Mouse (Mus musculus) heart, postnatal 14 days (tissue): ENCODE results near the gene Nr3c2. TPM values are rescaled to one million over a fixed set of nuclear protein-coding genes. Genes with fewer than 3 reads are reported as not detected.

Source experiments
- DNase-seq, 2 experiments: peaks; one replicate each; pipeline ENCODE4 v3.0.0; 2021 to 2022
- intact Hi-C: fragments of 180-260 bp; cut with DNase I; formaldehyde crosslinking; loops from one replicate; pipeline ENCODE4 v1.15.1; 2025
- total RNA-seq, 2 experiments: library from RNA; stranded (reverse); gene quantifications; 2 replicates each; pipeline ENCODE4 v1.2.3; 2021

Nr3c2 gene
- total RNA-seq, 2 experiments from 2014 or later = 12.5 to 15.3 TPM

DNA sequence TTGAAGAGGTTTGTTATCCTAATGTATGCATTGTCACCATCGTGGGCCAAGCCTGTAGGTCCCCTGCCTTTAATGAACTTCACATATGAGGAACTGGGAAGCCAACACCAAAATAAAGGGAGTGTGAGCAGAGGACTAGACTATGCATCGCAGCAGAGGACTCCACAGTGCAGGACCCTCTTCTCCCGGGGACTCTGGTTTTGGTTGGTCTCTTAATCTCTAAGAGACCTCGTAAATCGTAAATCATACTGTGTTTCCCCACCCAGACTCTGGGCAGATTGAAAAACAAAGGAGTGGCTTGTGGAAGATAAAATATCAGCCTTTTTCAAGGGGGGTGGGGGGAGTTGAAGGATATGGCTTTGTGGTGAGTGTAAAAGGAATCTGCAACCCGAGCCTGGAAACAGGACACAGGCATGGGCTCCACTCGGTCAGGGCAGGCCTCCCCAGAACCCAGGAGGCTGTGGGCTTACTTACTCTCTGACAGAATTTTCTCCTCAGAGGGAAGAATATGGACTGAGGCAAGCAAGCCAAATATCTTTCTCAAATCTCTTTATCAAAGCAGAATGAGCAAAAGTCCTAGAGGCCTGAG is 234.6 kb downstream of the Nr3c2 start:
- no peak for DNase-seq
- intact Hi-C loops = loop anchor here (5.0 kb wide), 2 partner anchors 82 to 232 kb away; no protein-coding TSS in a partner anchor

DNA sequence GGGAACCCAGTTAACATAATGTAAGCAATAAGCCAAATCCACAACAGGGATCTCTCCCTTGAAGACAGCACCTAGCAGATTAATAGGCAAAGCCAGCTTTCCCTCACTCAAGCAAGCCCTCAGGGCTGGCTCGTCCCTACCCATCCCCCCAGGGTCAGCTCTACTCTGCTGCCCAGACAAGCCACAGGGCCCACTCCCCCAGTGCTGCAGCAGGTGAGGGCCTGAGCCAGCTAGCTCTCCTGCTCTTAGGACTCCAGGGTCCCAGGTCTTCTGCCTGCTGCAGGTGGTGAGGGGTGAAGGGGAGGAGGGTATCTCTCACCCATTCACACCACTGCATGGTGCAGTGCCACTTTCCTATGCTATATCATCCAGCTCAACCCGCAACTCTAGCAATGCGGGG is 246.0 kb downstream of the Nr3c2 start:
- DNase-seq = no peak
- intact Hi-C loops = no loop called here

DNA sequence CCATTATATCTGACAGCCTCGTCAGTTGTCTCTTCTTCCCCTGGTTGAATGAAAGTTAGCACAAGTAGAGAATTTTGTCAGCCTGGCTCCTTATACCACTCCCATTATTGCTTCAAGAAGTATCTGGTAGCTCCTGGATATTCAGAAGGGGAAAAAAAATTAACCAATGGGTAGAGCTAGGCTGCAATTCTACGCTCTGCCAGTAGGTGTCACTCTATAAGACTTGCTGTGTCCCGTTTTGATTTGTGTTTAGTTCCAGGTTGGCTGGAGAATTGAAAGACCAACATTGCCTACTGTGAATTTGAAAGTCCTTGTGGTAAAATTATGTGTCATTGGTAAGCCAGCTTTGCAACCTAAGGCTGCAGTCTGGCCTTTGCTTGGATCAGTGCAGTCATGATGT is 255.3 kb downstream of the Nr3c2 start:
- peak in 1 of 2 experiments; percentile 45 for DNase-seq

DNA sequence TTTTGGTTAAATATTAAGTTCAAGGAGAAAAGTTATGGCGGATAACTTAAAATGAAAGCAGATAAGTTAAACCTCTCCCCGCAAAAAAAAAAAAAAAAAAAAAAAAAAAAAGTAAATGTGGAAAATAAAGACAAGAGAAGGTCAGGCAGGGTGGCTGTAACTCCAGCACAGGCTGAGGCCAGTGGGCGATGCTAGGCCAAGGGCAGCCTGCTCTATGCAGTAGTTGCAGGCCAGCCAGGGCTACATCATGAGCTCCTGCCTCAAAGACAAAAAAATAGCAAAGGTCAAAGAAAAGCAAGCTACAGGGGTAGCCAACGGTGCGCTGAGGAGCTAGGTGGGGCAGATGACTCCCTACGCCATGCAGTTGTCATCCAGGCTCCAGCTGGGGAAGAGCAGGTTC is 270.1 kb downstream of the Nr3c2 start:
- intact Hi-C loops = no loop called here
- no peak for DNase-seq

More for the DNA sequence above, 255.3 kb downstream of the Nr3c2 start:
- intact Hi-C loops = loop anchor here (10.0 kb wide), 1 partner anchor 160 kb away; no protein-coding TSS in a partner anchor

DNA sequence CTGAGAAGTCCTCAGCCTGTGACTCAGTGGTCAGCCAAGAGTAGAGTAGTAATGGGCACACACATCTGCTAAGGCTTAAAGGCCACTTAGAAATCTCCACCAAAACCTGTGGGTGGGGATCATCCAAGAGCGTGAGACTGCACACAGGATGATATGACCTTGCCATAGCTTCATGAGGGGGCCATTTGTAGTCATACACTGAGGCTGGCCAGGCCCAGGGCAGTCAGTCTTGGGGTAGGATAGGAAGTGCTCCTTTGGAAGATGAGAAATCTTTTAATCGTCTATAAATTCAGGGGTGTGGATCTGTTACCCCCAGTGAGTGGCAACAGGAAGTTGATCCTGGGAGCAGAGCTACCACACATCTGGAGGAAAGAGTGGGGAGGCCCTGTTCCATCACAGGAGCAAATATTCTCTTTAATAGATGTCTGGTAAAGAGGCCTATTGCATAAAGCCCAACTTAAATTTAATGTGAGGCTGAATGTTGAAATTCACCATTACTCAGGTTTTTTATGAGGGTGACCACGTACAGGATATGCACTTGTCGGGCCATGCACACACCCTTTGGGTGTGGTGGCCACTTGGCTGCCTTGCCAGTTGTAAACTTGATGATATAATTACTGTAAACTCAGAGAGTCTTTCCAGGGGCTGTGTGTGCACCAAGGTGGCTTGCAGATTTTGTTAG is 270.7 kb downstream of the Nr3c2 start:
- no peak for DNase-seq
- intact Hi-C loops = no loop called here

DNA sequence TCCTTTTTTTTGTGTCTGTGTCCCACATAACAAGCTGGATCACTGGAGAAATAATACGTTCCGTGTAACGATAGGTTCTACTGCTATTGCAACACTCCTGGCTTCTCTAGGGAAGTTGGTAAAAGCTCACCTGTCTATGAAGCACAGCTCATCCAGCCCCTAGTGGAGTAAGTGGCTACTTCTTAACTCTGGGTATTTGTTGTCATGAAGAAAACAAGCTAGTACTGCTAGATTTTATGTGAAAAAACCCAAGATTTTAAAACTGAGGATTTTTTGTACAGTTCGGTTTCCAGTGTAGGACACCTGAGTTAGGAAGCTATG is 271.2 kb downstream of the Nr3c2 start:
- intact Hi-C loops = no loop called here
- DNase-seq = no peak

DNA sequence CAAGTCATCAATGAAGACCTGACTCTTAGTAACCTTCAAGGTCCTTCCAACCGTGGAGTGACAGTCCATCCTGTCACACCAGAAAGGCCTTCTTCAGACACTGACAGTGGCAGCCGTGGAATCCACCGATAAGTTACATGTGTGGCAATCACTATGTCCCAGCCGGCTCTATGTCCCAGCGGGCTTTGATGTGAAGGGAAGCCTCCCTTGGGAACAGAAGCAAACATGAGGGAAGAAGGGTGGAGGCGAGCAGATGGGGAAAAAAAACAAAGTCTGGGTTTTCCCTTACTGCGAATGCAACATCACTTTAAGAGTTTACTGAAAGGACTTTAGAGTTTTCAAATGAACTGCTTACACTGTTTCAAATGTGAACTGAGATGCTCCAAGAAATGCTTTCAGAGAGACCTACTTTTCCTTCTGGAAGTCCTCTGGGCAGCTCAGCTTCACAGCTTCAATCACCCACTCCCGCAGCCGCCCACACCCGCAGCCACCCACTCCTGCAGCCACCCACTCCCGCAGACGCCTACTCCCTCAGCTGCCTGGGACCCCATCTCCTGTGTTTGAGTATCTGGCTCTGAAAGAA is 273.9 kb downstream of the Nr3c2 start:
- intact Hi-C loops = no loop called here
- peak in 1 of 2 experiments; percentile 9 for DNase-seq

DNA sequence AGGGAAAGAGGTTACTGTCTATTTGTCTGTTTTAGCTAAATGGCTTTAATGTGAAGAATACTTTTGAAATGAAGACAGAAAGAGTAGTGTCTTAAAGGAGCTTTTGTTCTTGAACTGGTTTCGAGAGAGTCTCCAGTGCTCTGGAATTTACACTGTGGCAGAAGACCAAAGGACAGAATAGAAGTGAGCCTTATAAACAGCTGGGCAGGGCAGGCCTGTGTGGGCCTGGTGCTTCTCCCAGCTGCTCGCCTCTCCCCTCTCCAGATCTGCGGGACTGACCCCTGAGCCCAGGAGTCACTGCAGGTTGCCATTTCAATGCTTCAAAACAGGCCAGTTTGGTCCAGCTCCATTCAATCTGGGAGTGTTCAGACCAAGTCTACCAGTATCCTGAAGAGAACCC is 274.5 kb downstream of the Nr3c2 start:
- DNase-seq = no peak
- intact Hi-C loops = no loop called here

DNA sequence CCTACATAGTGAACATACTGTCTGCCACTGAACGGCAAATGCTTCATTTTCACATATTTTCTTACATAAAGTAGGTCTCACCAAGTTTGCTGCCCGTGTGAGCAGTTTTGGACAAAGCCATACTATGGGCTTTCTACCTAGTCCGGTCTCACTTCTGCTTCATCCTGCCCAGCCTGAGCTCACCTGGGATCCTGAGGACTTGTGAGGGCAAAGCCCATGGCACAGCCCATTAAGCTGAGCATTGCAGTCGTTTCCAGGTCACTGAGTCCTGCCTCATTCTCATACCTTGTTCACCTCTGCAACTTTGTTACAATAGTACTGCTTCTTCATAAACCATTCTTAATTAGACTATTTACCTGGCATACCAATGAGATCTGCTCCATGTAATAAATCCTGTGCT is 276.2 kb downstream of the Nr3c2 start:
- DNase-seq = no peak
- intact Hi-C loops = no loop called here

DNA sequence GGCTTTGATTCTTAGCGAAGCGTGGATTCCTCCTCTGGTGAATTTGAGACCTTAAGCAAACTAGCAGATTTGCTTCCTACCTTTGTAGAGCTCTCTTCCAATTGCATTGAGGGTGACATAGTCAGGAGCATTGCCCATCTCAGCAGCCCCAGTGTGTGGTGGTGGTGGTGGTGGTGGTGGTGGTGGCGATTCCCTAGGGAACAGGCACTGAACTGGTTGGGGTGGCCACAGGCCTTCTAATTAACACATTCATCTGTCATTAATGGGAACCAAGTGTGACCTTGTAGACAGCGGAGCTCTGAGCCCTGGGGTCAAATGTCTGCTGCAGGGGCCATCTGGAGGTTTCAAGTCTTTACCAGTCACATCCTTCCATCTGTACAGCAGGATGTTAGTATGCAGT is 277.1 kb downstream of the Nr3c2 start:
- no peak for DNase-seq
- intact Hi-C loops = no loop called here

DNA sequence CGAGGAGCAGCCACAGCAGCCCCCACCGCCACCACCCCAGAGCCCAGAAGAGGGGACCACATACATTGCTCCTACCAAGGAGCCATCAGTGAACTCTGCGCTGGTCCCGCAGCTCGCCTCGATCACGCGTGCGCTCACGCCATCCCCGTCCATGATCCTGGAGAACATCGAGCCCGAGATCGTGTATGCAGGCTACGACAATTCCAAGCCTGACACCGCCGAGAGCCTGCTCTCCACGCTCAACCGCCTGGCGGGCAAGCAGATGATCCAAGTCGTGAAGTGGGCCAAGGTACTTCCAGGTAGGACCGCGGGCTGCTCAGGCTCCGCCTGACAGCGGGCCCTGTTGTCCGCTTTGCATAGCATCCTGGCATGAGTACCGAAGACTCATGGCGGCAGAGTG is 286.6 kb downstream of the Nr3c2 start:
- no peak for DNase-seq
- intact Hi-C loops = no loop called here

DNA sequence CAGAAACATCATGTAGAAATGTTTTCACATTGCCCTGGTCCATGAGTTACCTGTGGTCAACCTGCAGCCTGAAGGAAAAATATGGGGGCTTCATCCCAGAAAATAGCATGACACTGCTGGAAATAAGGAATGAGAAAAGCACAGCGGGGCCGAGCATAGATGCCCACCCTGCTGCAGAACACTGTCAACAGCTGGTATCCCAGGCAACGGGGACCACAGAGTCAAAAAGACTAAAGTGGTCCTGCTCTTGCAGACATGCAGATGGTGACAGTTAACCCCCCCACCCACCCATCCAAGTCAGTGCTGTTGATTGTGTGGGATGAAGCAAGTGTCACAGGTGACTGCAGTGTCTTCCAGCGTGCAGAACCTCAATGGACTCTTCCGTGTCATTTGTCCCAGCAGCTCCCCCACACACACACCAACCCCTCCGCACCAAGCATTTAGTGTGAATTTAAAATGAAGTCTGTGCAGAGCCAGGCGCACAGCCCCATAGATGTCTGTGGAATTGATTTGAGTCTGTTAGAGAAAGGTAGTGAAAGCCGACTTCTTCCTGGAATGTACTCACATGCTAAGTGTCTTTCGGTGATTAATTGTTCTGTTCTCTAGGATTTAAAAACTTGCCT is 287.8 kb downstream of the Nr3c2 start:
- intact Hi-C loops = no loop called here
- no peak for DNase-seq

DNA sequence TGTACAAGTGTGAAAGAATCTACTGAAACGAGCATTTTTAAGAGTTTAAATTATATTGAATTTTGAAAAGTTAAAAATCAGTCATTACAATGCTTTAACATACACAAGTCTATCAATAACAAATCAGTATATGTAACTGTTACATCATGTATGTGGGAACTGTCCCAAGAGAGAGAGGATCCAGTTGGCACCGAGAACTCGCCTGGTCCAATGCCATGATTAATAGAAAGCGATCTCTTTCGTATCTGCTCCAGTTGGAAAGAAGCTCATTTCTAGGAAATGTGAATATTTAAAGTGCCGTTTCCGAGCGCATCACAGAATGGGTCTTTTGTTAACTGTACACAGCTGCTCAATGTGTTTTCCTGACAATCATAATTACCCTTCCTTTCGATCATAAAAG is 288.5 kb downstream of the Nr3c2 start:
- DNase-seq = no peak
- intact Hi-C loops = no loop called here

DNA sequence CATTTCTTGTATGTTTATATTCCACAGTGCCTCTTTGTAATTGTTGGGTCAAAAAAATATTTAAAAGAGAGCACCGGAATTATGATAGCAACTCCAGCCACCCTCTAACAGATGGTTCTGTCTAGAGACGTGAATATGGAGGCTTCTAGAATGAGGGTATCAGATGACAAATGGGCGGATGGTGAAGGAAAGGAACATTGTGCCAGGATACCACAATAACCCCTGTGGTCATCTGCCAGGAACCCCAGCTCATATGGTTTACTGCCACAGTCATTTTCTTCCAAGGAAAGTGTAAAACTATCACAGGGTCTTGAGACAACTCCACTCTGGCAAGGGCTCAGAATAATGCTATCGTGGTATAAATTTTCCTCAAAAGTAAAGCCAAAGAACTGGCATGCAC is 289.1 kb downstream of the Nr3c2 start:
- no peak for DNase-seq
- intact Hi-C loops = no loop called here

DNA sequence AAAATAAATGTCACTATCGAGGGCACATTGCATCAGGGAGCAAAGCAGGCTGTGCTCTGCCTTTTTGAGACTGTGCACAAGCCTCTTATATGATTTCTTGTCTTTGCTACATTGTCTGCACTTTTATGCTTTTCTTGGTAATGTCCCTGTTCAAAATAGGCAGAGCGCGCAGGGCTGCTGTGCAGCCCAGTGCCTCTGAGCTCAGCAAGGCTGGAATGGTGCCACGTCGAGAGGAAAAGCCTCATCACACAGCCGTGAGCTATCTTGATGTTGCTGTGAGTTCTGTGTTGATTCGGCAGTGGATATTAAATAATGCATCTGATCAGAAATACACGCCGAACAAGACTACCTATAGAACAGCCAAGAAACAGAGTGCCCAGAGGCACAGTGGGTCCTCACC is 290.1 kb downstream of the Nr3c2 start:
- intact Hi-C loops = no loop called here
- DNase-seq = peak; percentile 7 to 12

DNA sequence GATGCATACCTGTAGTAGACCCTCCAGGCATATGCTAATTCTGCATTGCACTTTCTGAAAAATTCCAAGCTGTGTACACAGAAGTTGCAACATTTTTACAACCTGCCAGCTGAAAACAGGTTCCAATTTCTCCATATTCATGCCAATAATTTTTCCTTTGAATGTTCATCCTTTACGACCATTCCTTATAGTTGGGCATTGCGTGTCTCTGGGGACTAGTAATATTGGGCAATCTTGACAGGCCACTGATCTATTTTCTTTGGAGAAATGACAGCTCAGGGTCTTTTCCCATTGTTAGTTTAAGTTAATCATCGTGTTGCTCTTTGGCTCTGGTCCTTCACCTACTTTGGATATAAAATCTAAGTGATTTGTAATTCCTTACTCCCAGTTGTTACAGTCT is 291.2 kb downstream of the Nr3c2 start:
- intact Hi-C loops = no loop called here
- DNase-seq = no peak

DNA sequence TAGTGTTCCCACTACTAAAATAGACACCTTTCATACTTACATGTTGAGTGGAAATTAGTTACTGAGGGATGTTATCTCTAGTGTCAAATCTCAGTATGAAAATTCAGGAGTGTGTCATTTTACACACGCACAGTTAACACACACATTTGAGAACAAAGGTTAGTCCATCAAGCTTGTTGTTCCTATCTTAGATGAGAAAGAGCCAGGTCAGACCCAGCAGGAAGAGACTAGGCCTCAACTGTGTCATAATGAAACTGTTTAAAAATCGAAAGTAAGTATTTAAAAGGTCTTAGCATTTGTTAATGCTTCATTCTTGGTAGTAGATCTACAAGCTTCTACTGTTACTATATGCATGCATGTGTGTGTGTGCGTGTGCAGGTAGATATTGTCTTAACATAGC is 310.1 kb downstream of the Nr3c2 start:
- DNase-seq = no peak
- intact Hi-C loops = no loop called here

DNA sequence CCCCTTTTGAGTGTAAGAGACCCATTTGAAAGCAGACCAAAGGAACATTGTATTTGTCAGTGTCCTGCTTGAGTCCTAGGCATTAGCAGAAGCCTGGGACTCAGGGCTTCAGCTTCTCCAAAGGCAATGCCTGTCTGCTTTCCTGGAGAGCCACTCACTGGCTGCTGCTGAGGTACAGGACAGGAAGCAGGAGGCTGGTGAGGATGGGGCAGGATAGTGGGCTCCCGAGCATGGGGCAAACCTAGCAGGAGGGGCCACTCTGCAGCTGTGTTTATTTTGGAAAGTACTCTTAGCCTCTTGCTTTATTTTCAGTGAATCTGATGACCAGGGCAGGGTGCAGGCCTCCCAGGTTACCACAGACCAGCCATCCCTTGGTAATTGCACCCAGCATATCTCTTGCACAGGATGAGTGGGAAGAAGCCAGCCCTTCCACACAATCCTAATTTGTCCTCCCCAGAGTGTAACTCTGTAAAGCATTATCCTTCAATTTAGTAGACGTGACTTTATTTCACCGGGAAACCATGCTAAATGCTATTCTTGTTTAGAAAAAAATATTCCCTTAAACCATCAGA is 314.7 kb downstream of the Nr3c2 start:
- DNase-seq = no peak
- intact Hi-C loops = loop anchor here (10.0 kb wide), 1 partner anchor 1149 kb away; no protein-coding TSS in a partner anchor

DNA sequence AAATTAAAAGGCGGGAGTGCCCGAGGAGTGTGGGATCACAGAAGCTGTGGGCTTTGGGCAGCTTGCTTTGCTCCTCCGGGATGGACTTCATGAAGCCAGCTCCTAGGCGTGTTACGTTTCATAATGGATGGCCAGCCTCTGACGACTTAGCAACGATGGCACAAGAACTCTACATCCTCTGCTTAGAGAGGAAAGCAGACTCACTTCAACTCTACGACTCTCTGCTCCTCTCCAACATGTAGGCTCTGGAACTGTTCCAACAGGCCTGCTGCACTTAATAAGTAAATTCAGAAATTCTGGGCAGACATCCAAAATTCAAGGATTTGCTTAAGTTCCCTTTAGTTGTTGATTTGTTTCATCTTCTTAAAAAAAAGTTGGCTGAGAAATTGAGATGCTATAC is 315.4 kb downstream of the Nr3c2 start:
- intact Hi-C loops = loop anchor here (10.0 kb wide), 1 partner anchor 1150 kb away; no protein-coding TSS in a partner anchor
- no peak for DNase-seq

DNA sequence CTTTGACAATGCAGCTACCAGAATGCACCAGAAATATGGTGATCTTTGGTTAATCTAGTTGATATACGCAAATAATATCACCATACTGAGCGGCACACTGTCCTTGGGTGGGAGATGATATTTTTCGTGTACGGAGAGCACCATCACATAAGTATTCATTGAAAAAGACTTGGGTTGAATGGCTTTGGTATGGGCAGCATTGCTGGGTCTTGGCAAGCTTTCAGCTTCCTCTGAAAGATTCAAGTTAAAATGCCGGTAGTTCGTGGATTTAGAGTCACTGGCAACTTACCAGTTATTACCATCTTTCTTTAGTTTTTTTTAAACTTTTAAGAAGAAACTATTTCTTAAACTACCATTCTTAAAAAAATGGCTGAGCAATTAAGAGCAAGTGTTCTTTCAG is 315.9 kb downstream of the Nr3c2 start:
- DNase-seq = no peak
- intact Hi-C loops = loop anchor here (10.0 kb wide), 1 partner anchor 1150 kb away; no protein-coding TSS in a partner anchor

DNA sequence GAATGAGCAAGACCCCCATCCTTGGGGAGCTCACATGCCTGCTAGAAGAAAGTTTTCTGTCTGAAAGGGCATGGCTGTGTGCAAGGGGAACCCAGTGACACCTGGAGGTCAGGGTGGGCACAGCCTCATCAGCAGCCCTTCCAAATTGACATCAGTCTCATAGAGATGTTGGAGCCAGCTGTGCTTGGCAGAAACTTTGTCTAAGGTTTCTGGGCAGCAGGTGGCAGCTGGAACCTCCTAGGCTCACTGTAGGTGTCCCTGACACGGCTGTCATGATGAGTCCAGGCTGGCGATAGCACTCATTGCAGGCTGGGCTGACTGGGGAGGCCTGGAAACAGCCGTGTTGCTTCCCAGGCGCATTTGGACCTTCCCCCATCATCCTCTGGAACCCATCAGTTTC is 323.9 kb downstream of the Nr3c2 start:
- DNase-seq = peak in 1 of 2 experiments; percentile 32
- intact Hi-C loops = no loop called here
